Mouse (Mus musculus) liver, embryonic 14.5 days (tissue): Measurements from ENCODE around the gene Cass4.

Source experiments
- CTCF ChIP-seq: IDR thresholded peaks from 2 replicates; pipeline ENCODE4 v1.5.1; 2016; ENCODE audit warnings: antibody characterized with exemption, low read depth, control low read depth
- EP300 ChIP-seq: IDR thresholded peaks from 2 replicates; pipeline ENCODE4 v1.6.1; 2016; ENCODE audit warnings: antibody characterized with exemption, low read depth

DNA sequence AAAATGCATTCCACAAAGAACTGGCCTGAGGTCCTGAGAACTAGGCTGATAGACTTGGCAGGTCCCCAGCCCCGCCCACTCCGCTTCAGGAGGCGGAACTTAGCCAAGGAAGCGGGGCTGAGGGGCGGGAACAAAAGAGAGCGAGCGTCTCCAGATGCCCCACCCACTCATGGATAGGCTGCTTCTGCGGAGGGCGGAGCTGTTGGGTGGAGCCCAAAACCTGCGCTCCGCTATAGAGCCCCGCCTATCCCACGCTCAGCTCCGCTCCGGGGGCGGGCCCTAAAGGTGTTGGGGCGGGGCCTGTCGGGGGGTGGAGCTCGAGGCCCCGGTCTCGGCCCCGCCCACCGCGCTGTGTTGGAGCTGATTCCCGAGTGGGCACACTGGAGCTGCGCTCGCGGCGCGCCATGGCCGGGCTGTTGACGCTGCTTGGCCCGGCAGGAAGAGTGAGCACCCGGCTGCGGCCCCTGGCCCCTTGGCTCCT is 48.3 kb upstream of the Cass4 start, which contains the start of gene Fam210b:
- no peak for TF ChIP-seq CTCF
- TF ChIP-seq EP300 = 0 out of 2 replicates have a peak, but pooled peaks have one; percentile 16
